Mouse (Mus musculus) olfactory bulb, adult 2 months (tissue): ENCODE data around the gene Unc119b.
"Not testable (repeated sequence)": the region's sequence is repeated elsewhere in the genome, so short reads cannot be mapped to it uniquely, and the experiment has no call there.

Experiments
- CTCF ChIP-seq: fragments of 200-500 bp; IDR thresholded peaks from 2 replicates; pipeline ENCODE4 v1.5.1; 2012; ENCODE audit warnings: low read depth, mild to moderate bottlenecking, low read length, moderate library complexity; ENCODE audit not compliant: insufficient read depth
- POLR2A ChIP-seq: fragments of 200-500 bp; IDR thresholded peaks from 2 replicates; pipeline ENCODE4 v1.6.1; 2012; ENCODE audit warnings: mild to moderate bottlenecking, low read depth, low read length, moderate library complexity; ENCODE audit not compliant: insufficient read depth

GRCm38 (mm10) chr5:115148872-115149271 lies 14.1 kb upstream of the Unc119b start:
- not testable (repeated sequence) for TF ChIP-seq POLR2A, CTCF
